Mouse (Mus musculus) ovary, postnatal 14 days (tissue): ENCODE measurements at regions not wholly inside any gene's neighbourhood (a gene's known extent, or its start where the extent isn't known, plus 50 kb on each side); places are given as distances from the start of the nearest gene placed in this dataset.
A peak's percentile ranks its signal among the peaks of the same experiment; 100 is the strongest.

ENCODE experiments used
- DNase-seq: peaks from one replicate; pipeline ENCODE4 v3.0.0; 2022; ENCODE audit warnings: low spot score

DNA sequence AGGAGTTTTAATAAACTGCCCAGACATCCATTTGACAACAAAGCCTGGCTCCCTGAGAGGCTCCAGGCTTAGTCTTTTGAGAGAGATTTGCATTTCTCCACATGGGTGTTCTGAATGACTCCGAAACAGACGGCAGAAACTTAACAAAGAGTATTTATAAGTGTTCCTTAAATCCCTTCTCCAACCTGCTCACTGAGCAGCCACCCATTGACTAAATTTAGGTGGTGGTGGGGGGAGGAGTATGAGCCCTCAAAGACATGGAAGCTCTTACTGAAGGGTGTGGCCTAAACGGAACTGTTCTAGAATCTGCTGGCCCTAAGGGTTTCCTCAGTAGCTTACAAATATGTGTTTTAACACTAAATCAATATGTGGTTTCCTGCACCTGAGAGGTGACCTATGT is 158.5 kb downstream of the Dyrk2 start:
- DNase-seq, result no peak

DNA sequence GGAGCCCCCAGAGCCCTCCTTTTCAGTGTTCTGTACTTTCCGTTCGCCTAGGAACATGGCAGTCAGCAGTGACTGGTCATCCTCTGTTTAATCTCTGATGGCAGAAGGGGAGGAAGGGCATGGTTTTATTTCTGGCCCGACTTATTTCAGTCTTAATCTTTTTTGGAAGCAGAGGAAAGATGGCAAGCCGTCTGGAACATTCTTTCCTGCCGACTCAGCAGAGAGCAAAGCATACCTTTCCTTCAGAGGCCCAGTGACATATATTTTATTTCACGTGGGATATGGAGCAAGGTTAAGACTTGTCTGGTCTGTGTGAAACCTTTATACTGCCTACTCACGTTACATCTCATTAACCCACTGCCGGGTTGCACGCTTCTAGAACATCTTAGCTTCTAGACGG is 158.1 kb downstream of the Dyrk2 start:
- no peak for DNase-seq

DNA sequence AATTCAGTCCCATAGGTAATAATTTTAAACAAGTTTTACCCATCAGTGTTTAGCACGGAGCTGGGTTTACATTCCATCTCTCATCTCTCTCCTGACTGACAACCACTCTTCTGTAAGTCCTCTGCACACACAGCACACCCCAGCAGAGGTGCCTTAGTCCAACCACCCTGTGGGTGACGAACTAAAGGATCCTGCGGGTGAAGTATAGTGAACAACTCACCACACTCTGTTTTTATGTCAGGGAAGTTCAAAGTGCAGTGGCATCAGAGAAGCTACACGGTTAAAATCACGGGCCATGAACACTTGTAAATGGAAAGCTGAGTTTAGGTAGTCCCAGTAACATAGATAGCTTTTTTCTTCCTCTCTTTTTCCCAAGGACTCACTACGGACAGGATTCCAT is 157.1 kb downstream of the Dyrk2 start:
- DNase-seq, result no peak

DNA sequence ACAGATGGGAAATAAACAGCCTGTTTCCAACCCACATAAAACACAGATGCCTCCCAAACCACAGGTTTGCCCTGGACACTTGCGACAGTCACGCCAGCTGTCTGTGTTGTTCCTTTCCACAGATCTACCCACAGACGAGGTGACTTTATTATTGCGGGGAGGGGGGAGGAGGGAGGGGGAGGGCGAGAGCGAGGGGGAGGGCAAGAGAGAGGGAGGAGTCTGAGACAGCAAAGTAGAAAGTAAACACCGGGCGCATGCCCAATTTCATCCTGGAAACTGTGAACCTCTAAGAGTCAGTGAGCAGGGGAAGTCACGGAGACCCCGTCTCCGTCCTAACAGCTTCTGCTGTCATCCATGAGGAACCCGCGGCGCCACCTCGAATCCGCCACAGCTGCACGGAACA is 155.8 kb downstream of the Dyrk2 start:
- DNase-seq, result no peak

DNA sequence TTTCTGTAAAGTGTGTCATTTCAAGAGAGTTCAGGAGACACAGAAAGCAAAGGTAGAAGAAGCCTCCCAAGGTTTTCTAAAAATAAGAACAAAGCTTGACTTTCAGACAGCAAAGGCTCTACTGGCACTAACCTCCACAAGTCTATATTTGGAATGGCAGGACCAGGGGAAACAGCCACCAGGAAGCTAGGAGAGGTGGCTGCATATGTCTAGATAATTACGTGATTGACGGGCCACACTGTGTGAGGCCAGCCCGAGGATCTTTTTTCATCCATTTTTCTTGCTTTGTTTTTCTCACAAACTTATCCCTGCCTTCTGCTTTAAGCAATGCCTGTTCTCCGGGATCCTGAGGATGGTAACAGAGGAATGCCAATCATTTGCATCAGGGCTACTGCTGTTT is 155.4 kb downstream of the Dyrk2 start:
- DNase-seq, result no peak

DNA sequence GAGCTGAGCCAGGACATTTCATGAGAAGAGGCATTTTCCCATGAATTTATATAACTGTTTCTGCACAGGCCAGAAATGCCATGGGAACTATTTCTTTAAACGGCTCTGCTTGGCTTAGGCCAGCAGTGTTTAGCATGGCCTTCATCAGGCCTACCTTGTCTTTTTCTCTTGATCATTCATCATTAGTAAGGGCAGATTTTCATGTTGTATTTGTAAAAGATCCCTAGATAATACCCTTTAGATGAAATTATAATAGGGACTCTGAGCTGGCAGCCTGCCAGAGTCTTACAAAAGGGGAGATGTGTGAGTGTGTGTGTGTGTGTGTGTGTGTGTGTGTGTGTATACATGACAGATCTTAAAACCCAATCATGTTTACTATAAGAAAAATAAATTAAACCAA is 149.4 kb downstream of the Dyrk2 start:
- DNase-seq, result no peak

DNA sequence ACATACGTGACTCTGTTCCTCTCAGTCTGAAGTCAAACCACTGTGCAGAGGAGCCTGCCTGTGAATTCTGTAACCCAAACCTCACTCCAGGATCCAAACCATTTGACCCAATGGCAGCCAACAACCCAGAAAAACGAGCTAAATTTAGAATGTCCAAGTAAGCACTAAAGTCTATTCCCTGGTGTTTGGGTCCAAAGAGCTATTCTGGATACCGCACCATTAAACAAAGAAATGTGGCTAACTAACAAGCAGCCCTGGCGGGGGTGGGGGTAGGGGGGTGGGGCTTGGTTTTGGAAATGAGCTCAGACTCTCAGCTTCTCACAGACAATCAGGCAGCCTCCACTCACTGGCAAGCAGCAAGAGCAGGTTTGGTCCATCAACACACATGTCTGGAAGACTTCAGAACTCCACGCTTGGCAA is 147.9 kb downstream of the Dyrk2 start:
- DNase-seq, result no peak

DNA sequence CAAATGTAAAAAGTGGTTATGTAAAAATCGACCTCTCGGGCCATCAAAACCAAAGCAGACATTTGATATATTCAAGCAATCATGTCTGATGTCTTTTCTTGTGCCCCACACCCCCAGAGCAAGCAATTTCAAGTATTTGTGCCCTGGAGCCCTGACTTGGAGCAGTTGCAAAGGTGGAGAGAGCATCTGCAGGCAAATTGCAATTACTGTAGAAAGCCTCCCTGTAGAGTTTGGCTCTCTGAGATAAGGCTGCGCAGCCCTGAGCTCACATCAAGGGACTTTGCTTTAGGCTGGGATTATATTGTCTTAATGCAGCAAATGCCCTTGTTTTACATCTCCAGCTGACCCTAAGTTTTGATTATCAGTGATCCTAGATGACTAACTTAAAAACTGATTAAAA is 147.3 kb downstream of the Dyrk2 start:
- no peak for DNase-seq

DNA sequence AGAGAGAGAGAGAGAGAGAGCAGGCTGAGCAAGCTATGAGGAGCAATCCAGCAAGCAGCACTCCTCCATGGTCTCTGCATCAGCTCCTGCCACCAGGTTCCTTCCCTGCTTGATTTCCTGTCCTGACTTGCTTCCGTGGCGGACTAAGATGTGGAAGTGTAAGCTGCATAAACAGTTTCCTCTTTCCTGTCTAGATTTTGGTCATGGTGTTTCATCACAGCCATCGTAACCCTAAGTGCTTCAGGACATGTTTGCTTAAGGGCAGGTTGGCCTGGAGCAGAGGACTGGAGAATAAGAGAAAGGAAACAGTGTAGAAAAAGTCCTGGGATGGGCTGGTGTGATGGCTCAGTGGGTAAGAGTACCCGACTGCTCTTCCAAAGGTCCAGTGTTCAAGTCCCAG is 133.9 kb downstream of the Dyrk2 start:
- DNase-seq, result no peak

DNA sequence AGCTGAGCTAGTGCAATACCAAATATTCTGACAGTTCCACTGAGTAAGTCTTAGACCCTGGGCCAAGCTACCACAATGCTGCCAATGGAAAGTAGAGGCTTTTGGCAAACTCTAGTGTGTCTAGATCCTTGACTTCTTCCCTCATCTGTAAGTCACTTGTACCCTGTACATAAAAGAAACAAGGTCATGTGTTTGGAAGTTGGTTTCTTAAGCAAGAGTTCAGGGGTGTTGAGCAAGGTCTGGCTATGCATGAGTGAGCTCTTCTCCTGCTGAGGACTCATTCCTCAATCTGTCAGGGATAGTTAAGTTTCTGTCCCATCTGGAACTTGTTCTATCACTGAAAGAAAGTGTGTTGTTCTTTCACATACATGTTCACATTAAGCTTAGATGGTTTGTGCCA is 132.9 kb downstream of the Dyrk2 start:
- DNase-seq, result no peak

DNA sequence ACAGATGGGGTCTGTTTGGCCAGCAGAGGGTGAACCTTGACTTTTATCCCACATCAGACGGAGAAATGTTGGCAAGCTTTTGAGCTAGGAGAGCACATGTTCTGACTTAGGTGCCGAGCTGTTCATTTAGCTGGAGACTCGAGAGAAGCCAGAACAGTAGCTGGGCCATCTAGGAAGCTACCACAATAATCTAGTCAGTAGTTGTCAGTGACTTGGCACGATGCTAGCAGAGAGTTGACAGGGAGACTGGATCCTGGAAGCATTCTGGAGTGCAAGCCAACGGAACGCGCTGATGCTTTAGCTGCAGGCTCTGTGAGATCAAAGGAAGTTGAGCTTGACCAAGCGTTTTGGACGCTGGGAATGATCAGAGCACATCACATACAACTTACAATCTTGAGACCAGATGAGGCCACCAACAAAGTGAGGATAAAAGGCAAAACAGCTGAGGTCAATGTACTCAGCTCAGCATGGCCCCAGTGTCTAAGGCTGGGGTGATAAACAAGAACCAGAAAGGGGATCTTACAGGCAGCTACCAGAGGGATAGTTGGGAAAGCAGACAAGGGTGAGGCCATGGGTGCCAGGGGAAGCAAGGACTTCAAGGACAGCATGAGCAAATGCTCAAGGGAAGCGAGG is 130.0 kb downstream of the Dyrk2 start:
- no peak for DNase-seq

DNA sequence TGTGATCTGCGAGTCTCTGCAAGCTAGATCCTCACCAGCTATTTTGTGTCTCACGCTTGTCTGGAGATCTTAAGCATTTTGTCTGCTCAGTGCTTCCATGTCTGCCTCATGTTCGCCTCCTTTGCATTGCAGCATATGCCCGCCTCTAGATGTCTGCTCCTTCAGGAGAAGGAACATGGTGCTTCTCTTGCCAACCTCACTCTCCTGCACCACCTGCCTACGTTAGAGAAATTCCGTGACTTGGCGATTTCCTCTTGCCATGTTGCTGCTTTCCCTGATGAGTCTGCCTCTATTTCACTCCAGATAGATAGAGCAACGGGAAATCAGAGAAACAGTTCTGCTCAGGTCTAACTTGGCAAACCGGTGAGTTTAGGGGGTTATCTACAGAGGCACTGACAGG is 126.2 kb downstream of the Dyrk2 start:
- no peak for DNase-seq

DNA sequence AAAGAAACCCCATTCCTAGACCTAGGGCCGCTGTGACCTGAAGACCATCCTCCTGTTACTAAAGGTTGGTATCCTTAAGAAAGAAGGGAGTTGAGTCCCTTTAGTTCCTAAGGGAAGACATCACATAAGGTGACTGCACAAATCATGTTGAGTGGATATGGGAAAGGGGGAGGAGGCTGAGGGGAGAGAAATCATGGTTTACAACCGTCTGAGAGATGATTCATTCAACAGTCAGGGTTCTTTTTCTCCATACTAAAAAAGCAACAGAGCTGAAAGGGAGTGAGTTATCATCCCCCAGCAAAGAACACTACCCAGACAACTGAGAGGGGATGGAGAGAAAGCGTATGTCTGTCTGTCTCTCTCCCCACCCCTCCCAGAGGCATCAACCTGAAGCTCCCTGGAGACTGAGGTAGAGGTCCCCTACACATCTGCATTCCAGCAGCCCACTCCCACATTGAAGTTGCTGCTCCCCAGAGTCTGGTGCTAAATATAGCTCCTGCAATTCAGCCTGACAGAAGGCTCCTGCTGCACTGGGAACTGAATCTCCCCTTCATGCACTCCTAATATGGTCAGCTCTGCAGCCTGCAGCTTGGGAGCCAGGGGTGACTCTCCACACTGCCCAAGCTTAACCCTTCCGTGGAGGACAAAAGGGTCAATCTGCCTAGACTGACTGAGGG is 123.2 kb downstream of the Dyrk2 start:
- no peak for DNase-seq

DNA sequence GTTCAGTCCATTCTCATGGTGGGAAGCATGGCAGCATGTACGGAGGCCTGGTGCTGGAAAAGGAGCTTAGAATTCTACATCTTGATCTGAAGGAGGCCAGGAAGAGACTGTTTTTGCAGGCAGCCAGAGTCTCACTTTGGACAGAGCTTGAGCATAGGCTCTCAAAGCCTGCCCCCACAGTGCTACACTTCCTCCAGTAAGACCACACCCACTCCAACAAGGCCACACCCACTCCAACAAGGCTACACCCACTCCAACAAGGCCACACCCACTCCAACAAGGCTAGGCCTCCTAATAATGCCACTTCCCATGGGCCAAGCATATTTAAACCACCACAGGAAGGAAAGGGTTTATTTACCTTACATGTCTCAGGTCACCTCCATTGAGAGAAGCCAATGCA is 121.0 kb downstream of the Dyrk2 start:
- DNase-seq, result no peak

DNA sequence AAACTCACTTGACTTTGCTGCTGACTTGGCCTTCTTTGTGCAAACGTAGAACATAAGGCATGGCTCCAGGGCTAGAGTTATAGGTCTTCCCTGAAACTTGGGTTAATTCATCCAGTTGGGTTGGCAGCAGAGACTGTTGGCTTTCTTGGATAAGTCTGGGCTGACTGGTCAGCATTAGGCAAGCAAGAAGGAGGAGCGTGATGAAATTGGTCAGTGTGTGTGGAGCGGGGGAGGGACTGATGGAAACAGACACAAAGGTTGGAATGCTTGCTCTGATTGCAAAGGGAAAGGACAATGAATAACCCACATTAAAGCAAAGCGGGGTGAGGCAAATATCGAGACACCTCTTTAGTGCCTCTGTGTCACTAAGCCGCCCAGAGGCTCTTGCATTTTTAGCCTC is 120.3 kb downstream of the Dyrk2 start:
- no peak for DNase-seq

DNA sequence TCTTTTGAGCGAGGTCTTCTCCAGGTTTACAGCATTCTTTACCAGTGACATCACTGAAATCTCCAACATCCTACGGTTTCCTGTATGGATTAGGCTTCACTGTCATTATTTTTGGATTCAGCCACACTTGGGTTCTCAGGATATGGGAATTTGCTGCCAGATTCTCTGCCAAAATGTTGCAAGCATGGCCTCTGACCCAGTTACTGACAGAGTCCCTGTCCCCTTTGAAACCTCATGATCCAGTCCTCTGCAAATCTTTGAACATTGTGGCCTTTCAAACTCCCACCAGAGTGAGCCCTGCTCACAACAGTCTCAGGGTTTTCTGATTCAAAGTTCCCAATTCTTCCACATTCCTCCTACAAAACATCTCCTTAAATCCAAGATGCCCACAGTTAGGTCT is 118.9 kb downstream of the Dyrk2 start:
- no peak for DNase-seq

DNA sequence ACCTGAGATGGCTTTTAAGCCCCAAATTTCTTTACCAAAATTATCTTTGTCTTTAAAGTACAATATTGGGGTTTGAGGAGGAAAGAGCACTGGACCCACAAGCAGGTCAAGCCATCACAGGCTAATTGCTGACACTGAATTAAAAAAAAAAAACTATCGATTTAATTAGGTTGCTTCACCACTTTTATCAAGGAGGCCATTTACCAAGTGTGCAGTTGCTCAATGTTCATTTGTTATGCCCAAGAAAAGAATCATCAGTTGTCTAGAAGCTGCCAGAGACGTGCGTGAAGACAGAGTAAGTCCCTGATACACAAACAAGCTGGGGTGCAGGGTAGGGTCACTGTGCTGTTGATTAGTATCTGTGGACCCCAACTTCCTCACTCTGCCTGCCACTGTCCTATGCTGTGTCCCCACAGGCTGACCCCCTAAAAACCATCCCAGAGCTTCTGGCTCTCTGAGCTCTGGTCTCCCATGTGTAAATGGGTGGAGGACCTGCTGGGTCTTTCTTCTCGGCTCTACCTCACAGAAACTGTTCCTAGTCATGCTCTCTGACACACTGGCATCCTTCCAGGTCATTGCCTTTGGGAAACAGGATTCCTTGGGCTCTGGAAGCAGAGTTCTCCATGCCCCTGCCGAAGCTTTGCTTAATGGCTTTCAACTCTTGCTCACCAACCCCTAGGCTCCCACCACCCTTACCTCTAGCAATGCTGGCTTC is 116.8 kb downstream of the Dyrk2 start:
- no peak for DNase-seq

DNA sequence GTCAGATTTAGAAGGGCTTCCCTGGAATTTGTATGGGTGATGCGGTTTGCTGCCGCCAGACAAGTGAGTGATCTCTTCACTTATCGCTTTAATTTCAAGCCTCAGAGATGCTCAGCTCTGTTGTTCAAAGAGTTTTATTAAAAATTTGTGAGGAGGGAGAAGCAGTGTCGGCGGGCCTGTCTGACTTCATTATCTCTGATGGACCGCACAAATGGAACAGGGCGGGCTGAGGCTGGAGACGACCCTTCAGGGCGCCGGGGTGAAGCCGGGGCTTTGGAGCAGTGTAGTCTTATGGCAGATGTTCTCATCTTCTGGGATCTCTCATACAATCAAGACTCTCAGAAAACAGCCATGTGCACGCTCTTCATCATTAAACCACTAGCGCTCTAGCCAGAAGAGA is 115.2 kb downstream of the Dyrk2 start:
- DNase-seq, result no peak

DNA sequence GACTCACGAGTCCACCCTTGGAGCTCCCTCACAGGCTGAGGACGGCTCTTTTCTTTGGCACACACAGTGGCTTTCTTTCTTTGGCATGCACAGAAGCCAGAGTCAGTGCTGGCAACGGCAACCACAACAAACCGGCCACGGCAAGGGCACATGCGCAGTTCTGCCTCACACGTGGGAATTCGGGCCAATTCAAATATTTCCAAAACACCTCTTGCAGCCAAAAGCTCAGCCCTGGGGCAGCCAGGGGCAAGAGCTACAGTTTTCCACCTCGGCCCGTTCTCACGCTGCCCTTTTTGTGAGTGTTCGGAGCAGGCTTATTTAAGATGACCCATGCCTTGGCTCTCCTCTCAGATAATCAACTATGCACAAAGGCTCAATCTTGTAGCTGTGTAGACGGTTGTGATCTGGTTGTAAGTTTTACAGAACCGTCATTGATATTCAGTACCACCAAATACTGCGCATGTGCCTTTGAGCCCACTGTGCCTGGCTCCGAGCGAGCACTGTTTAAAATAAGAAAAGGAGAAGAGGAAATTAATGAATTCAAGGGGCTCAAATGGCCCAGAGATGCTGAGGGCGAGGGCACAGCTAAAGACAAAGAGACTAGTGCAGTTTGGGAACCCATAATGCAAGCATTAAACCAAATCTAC is 111.1 kb downstream of the Dyrk2 start:
- DNase-seq, result peak; percentile 30

DNA sequence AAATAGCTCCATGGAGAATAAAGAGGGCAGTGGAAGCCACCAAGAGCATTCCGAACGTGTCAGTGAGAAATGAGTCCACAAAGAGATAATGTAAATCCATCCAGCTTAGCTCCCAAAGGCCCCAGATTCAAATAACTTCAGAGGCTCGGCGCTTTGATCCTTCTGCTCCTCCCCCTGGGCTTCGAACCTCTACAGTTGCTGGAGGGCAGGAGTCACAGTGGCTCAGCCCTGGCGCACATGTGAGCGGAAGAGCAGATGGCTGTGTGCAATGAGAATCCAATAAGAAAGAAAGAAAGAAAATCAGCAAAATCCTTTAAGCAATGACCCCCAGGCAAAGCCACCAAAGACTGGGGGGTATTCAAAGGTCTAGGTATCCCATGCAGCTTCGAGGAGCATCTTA is 109.6 kb downstream of the Dyrk2 start:
- no peak for DNase-seq

DNA sequence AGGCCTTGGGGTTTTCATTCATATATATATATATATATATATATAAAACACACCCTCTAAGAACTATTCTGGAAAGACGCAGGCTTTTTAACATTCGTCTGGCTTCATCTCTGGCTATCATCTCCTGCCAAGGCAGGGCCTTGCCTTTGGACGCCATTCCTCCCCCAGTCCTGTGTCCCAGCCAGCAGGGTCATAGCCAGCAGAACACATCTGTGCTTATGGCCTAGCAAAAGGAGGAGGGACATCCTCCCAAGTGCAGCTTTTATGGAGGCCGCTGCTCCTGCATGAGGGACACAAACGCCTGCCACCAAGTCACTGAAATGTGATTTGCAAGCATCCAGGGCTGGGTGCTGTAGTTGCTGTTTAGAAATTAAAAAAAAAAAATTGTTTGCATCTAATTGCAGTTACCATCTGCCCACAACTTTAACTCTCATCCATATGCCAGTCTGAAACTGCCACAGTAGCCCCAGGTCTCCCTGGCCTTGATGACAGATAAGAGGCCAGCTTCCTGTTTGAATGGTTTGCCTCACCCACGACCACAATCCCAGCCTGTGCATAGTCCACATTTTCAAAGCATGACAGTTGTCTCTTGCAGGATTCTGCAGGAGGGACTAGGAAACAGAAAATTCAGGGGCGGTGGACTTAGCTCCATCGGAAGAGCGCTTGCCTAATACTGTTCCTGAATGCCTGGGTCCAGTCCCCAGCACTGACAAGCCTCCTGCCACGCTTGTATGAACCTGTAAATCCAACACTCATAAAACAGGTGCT is 108.7 kb downstream of the Dyrk2 start:
- no peak for DNase-seq

DNA sequence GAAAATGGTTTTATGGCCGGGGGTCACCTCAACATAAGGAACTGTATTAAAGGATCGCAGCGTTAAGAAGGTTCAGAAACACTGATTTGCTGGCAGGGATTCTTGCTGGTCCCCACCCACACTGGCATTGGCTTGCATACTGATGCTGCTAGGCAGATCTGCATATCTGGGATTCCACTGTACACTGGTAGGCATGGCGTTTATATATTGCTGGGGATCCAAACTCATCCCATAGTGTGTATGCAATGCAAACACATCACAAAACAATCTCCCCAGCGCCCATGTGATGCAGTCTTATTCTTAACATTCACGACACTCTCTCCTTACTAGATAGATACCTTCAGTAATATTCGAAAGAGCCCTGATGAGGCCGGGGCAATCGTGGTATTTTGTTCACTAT is 105.0 kb downstream of the Dyrk2 start:
- DNase-seq, result no peak
